23 mouse cellular contexts compared by ENCODE assay signal in genomic region chr11:25606886-25607285, GRCm38 (mm10).
"Had no signal": no experiment of that assay in that cellular context is flagged by ENCODE, and none has a peak within 500 bp of the region (broad histone marks: within the 10 kb centered on the region; RNA-seq: fewer than 3 reads in every experiment).

No protein-coding gene starts in this region.

- H3K27me3 ChIP-seq: limb, embryonic 13.5 days; liver, embryonic 12.5 days; liver, embryonic 15.5 days; lung, embryonic 15.5 days; megakaryocyte, embryonic 14.5 days; midbrain, embryonic 15.5 days had no signal

- H3K36me3 ChIP-seq: limb, embryonic 10.5 days; limb, embryonic 13.5 days; liver, embryonic 12.5 days; liver, embryonic 15.5 days; lung, embryonic 15.5 days; midbrain, embryonic 15.5 days had no signal

- DNase-seq: kidney, adult 8-10 months; kidney, postnatal 14 days; layer of hippocampus, adult 9-11 months; liver; lung, adult 18-20 months; lung, postnatal 10 days; lung, postnatal 36 days; right cerebral cortex, adult 18-20 months; right cerebral cortex, postnatal 14 days; right cerebral cortex, postnatal 4 days; thymus, adult 2 months; thymus, postnatal 14 days; thymus, postnatal 4 days had no signal

- H3K27ac ChIP-seq: layer of hippocampus, adult 2 months; limb, embryonic 10.5 days; limb, embryonic 13.5 days; liver, embryonic 12.5 days; liver, embryonic 15.5 days; lung, embryonic 15.5 days; midbrain, embryonic 15.5 days; stomach, postnatal 0 days had no signal

- H3K4me3 ChIP-seq: layer of hippocampus, adult 2 months; limb, embryonic 10.5 days; limb, embryonic 13.5 days; liver, embryonic 12.5 days; liver, embryonic 15.5 days; lung, embryonic 15.5 days; megakaryocyte, embryonic 14.5 days; midbrain, embryonic 15.5 days had no signal

- ATAC-seq: liver, embryonic 12.5 days; midbrain, embryonic 15.5 days had no signal

- H3K4me1 ChIP-seq: limb, embryonic 13.5 days; liver, embryonic 12.5 days; liver, embryonic 15.5 days; lung, embryonic 15.5 days; megakaryocyte, embryonic 14.5 days; midbrain, embryonic 15.5 days had no signal

- H3K9ac ChIP-seq: limb, embryonic 13.5 days; liver, embryonic 12.5 days; liver, embryonic 15.5 days; lung, embryonic 15.5 days; midbrain, embryonic 15.5 days had no signal

- H3K4me2 ChIP-seq: limb, embryonic 13.5 days; liver, embryonic 12.5 days; liver, embryonic 15.5 days; lung, embryonic 15.5 days; midbrain, embryonic 11.5 days; midbrain, embryonic 15.5 days had no signal

- H3K9me3 ChIP-seq: limb, embryonic 10.5 days; limb, embryonic 13.5 days; liver, embryonic 12.5 days; liver, embryonic 15.5 days; lung, embryonic 15.5 days; megakaryocyte, embryonic 14.5 days; midbrain, embryonic 15.5 days had no signal
